Mouse (Mus musculus) cortical plate, adult 2 months (tissue): ENCODE data around the gene Hsdl2. TPM values are rescaled to one million over a fixed set of nuclear protein-coding genes. Genes with fewer than 3 reads are reported as not detected.
A peak's percentile ranks its signal among the peaks of the same experiment; 100 is the strongest.

Source experiments
- H3K27ac ChIP-seq: fragments of 200-500 bp; 2 replicates; pipeline ENCODE4 v1.5.1; 2012; ENCODE audit warnings: low read length, control low read depth, inconsistent platforms; ENCODE audit not compliant: insufficient read depth
- H3K4me1 ChIP-seq: fragments of 200-500 bp; 2 replicates; pipeline ENCODE4 v1.6.1; 2011; ENCODE audit warnings: low read length; ENCODE audit not compliant: control insufficient read depth, insufficient read depth
- H3K4me3 ChIP-seq: fragments of 200-500 bp; 2 replicates; pipeline ENCODE4 v1.5.1; 2011; ENCODE audit warnings: mild to moderate bottlenecking, low read length, control low read depth; ENCODE audit not compliant: insufficient read depth
- CTCF ChIP-seq: fragments of 200-500 bp; IDR thresholded peaks from 2 replicates; pipeline ENCODE4 v1.5.1; 2011; ENCODE audit warnings: mild to moderate bottlenecking, control low read depth, low read length; ENCODE audit not compliant: insufficient read depth; ENCODE audit errors: extremely low read depth
- POLR2A ChIP-seq: fragments of 200-500 bp; IDR thresholded peaks from 2 replicates; pipeline ENCODE4 v1.6.1; 2011; ENCODE audit warnings: mild to moderate bottlenecking, low read length, control low read depth; ENCODE audit not compliant: insufficient read depth; ENCODE audit errors: extremely low read depth
- polyA plus RNA-seq: library from polyadenylated mRNA; depleted of rRNA; stranded (reverse); fragments of >200 nt; gene quantifications from 2 replicates; pipeline ENCODE4 v1.2.3, GENCODE M21; 2012

Gene Hsdl2
- polyA plus RNA-seq, 1 experiment = 36.2 TPM

GRCm38 (mm10) chr4:59625676-59625997 lies 44.3 kb downstream of the Hsdl2 start:
- Histone ChIP-seq H3K4me1 (no peaks in the 10 kb centered on the region), H3K27ac (peak overlapping the region; percentile 7; the same call in 1 of the 2 replicates), H3K4me3 (peak overlapping the region; percentile 82)
- TF ChIP-seq CTCF (no peak), POLR2A (no peak)

- peak within 1 kb of the TSS; percentile 57 for H3K27ac ChIP-seq
- no peaks in the 10 kb centered on the region; the same call in 1 of the 2 replicates for H3K4me1 ChIP-seq
- no peak for TF ChIP-seq POLR2A
- no peak for TF ChIP-seq CTCF
- H3K4me3 ChIP-seq = peak within 1 kb of the TSS; percentile 82
These were observed 44.9 kb downstream of the Hsdl2 start, which contains the start of gene E130308A19Rik for GRCm38 (mm10) chr4:59625998-59626910. TSS of gene E130308A19Rik (plus strand) at chr4:59626211.

- H3K4me1 ChIP-seq = no peaks in the 10 kb centered on the region; the same call in 1 of the 2 replicates
- no peak overlapping the region for H3K4me3 ChIP-seq
- no peak overlapping the region; the same call in 1 of the 2 replicates for H3K27ac ChIP-seq
- TF ChIP-seq CTCF (no peak), POLR2A (no peak)
These were observed 46.9 kb downstream of the Hsdl2 start for GRCm38 (mm10) chr4:59628255-59628654.

GRCm38 (mm10) chr4:59629076-59629874 lies 47.9 kb downstream of the Hsdl2 start:
- H3K4me1 ChIP-seq = no peaks in the 10 kb centered on the region; the same call in 1 of the 2 replicates
- no peak overlapping the region for H3K4me3 ChIP-seq
- no peak overlapping the region for H3K27ac ChIP-seq
- TF ChIP-seq POLR2A (no peak), CTCF (no peak)

GRCm38 (mm10) chr4:59630122-59630521 lies 48.8 kb downstream of the Hsdl2 start:
- no peaks in the 10 kb centered on the region; the same call in 1 of the 2 replicates for H3K4me1 ChIP-seq
- H3K4me3 ChIP-seq = no peak overlapping the region
- no peak for TF ChIP-seq POLR2A
- no peak for TF ChIP-seq CTCF
- no peak overlapping the region for H3K27ac ChIP-seq

GRCm38 (mm10) chr4:59634532-59634931 lies 53.2 kb downstream of the Hsdl2 start:
- no peak overlapping the region for H3K27ac ChIP-seq
- H3K4me1 ChIP-seq = no peaks in the 10 kb centered on the region; the same call in 1 of the 2 replicates
- TF ChIP-seq CTCF (no peak), POLR2A (no peak)
- H3K4me3 ChIP-seq = no peak overlapping the region

GRCm38 (mm10) chr4:59639163-59639562 lies 57.8 kb downstream of the Hsdl2 start:
- no peak overlapping the region for H3K27ac ChIP-seq
- H3K4me1 ChIP-seq = no peaks in the 10 kb centered on the region
- TF ChIP-seq POLR2A = no peak
- no peak for TF ChIP-seq CTCF
- no peak overlapping the region for H3K4me3 ChIP-seq

- Histone ChIP-seq H3K27ac (no peak overlapping the region), H3K4me3 (no peak overlapping the region), H3K4me1 (no peaks in the 10 kb centered on the region)
- TF ChIP-seq POLR2A (no peak), CTCF (no peak)
These were observed 59.4 kb downstream of the Hsdl2 start for GRCm38 (mm10) chr4:59640720-59641119.

- Histone ChIP-seq H3K27ac (no peak overlapping the region), H3K4me1 (no peaks in the 10 kb centered on the region), H3K4me3 (no peak overlapping the region)
- TF ChIP-seq CTCF (no peak), POLR2A (no peak)
These were observed 60.7 kb downstream of the Hsdl2 start for GRCm38 (mm10) chr4:59642039-59642438.

GRCm38 (mm10) chr4:59642657-59643056 lies 61.3 kb downstream of the Hsdl2 start:
- Histone ChIP-seq H3K27ac (no peak overlapping the region), H3K4me3 (no peak overlapping the region), H3K4me1 (no peaks in the 10 kb centered on the region)
- TF ChIP-seq POLR2A = no peak
- TF ChIP-seq CTCF = no peak
